Mouse (Mus musculus) induced T-regulatory cell, adult 2 months (primary cell): ENCODE data around the gene Hras.

Experiments used
- DNase-seq: peaks from one replicate; pipeline ENCODE4 v3.0.0-alpha.2; 2012; ENCODE audit warnings: low read depth

Gene Hras

DNA sequence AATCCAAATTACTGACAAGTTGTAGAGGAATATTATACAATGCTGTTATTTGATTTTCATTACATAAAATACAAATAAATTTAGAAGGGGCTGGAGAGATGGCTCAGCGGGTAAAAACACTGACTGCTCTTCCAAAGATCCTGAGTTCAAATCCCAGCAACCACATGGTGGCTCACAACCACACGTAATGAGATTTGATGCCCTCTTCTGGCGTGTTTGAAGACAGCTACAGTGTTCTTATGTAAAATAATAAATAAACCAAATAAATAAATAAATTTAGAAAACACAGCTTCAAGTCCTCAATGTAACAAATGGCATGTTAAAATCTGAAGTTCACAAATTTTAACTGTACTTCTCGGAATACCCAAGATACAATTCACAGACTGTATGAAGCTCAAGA, 18.7 kb downstream of the Hras start:
- peak; percentile 27 for DNase-seq

DNA sequence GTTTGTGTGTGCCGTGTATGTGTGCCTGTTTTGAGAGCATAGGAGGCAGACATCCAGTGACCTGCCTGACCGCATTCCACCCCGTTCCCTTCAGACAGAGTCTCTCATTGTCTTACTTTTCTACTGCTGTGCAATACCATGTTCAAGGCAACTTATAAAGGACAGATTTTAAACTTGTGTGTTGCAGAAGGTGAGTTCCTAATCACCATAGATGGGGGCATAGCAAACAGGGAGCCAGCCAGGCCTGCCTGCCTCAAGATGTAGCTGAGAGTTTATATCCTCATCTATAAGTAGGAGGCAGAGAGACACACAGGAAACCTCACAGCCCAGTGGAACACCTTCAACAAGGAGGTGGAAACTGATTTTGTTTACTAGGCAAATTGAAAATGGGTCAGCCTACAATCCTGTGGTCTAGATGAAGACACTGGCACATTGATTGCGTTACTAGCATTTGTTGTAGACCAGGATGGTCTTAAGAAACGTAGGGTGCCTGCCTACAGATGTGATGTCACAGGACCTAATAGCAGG, 20.4 kb downstream of the Hras start:
- peak; percentile 67 for DNase-seq

DNA sequence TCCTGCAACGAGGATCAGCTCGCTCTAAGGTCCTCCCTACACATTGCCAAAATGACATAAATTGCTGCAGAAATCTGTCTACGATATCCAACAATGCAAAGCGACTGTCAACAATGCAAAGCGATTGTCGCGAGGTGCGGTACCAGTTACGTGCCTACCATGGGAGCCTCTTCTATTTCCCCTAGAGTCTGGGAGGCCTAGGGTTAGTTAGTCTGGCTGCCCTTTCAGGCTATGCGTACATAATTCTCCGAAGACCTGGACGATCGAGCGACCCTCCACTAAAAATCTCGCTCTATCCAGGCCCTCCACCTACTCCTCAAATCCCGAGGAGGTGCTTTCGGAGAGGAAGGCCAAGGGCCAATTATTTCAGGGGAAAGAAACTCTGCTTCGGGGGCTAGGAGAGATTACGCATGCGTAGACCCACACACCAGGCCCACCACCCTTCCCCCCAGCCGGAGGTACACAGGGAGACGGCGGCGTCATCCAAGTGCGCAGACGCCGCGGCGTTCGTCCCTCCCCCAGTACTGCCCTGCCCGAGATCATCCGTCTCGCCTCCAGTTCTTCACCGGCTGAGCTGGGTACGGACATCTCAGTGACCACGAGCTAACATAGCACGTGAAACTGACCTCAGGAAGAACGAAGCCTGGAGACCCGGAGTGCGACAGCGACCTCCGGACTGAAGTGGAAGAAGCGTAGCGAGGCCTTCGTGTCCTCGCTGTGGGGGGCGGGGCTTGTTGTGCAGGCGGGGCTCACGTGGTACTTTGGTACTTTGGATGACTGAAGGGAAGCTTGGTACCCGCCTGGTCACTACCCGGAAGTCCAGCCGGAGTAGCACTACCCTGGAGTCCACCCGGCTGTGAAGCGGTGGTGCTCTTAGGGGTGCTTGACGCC, 21.4 kb downstream of the Hras start, which contains the start of gene Rnh1:
Gene Rnh1 (minus strand): TSS at position 742 of the 891 bp plus-strand sequence.
- peak; percentile 96 for DNase-seq

DNA sequence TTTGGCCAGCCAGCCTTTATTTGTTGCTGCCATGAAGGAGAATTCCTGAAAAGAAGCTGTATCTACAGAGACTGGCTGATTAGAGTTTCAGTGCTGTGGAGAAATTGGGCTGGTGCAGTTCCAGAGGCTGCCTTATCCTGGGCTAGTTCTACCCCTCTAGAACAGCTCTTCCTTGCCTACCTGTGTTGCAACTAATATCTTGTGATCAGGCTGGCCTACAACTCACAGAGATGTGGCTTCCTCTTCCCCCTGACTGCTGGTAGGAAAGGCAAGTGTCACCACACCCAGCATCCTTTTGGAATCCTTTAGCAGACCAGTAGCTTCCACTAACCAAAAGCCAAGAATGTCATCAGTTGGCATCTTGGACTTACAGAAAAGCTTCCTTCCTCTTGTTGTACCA, 23.9 kb downstream of the Hras start:
- DNase-seq: no peak

DNA sequence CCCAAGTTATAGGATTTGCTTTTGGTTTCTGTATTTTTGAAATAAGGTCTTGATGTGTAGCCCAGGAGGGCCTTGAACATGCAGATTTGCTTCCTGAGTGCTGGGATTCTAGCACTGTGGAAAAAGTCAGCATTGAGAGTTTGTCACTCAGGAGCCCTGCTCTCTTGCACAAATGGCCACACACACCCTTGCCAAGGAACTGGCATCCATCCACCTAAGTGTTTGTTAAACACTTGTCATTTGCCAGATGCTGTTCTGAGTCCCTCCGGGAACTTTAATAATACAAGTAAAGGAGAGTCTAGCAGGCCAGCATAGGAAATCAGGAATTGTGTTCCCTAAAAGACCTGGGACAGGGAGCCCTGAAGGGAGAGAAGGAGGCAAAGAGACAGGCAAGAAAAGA, 24.5 kb downstream of the Hras start:
- DNase-seq: peak; percentile 16

DNA sequence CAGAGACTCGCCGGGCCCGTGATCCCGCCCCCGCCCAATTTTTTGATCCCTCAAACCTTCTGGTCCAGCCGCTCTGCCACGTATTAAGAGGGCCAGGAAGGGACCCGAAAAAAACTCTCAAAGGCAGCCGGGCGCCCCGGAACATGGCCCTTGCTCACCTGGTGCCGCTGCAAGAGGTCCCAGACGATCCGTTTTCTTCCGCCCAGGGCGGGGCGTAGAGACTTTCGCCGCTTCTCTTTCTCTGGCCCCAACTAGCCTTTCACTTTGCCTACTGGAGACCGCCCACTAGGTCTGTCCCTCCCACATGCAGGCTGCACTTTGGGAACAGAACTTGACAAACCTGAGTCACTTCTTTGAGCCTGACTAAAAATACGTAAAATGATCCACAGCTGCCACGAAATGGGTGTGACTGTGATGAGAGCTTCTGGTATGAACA, 25.3 kb downstream of the Hras start:
- DNase-seq: peak; percentile 74

DNA sequence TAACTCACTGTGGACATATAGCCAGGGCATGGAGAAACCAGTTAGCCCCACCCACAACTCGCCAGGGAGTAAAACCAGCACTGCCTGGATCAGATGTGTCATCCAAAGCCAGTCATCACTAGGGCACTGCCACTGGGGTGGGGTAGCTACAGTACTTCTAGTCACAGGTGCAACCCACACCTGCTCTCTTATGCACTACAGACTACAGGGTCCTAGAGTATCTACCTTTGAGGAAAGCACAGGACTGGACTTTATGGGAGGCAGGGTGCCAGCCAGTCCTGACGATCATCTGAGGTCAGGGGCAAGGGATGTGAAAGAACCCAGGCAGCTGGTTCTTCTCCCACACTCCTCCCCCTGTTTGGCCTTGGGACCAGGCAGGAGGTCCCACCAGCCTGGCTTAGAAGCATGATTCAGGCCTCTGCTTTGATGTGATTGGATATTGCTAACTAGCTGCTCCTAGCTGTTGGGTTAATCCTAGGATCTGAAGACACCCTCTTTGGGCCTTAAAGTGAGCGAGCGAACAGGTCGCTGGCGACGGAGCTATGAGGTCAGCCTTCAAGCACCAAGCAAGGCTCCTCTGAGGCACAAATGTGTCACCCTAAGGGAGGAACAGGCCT, 25.8 kb downstream of the Hras start:
- DNase-seq: peak; percentile 42

DNA sequence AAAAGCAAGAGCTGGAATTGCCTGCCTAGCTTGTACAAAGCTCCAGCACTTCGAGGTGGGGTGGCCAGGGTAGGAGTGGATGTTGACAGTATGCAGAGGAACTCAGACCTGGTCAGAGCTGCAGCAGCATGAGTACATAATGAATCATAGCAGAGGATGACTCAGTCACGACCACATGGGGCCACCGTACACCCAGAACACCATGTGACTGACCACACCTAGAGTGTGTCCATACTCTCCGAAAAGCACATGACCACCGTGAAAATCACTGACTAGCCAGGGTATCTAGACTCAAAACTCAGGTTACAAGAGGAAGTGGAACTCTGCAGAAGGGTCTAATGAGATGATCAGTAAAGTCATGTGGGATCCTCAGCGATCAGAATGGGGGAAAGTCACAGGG, 29.0 kb downstream of the Hras start:
- DNase-seq: no peak

DNA sequence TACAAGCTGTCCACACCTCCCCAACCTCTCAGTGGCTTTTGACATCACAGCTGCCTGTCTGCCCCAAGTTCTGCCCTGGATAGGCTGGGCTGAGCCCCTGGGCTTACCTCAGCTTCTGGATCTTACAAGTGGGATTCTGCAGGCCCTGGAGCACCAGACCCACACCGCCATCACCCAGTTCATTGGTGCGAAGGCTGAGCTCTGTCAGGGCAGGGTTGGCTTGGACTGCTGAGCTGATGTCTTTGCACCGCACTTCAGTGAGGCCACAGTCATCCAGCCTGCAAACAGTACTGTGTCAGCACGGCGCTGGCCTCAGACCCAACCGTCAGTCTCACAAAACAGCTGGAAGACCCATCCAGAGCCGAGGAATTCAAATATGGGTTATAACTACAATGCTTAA, 29.4 kb downstream of the Hras start:
- DNase-seq: no peak

DNA sequence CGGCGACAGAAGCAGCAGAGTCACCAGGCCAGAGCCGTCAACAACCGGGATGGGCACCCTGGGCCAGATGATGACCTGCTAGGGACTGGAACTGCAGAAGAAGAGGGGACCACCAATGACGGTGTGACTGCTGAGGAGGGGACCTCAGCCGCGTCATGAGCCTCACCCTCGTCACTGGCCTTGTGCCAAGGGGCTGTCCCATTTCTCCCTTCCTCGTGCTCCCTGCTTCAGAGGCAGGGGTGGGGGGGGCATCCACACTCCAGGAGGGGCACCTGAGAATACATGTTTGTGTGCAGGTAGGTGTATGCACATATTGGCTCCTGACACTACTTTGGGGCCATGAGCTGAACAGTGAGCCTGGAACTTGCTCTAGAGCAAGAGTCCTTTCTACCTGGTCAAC, 38.4 kb downstream of the Hras start:
- no peak for DNase-seq

DNA sequence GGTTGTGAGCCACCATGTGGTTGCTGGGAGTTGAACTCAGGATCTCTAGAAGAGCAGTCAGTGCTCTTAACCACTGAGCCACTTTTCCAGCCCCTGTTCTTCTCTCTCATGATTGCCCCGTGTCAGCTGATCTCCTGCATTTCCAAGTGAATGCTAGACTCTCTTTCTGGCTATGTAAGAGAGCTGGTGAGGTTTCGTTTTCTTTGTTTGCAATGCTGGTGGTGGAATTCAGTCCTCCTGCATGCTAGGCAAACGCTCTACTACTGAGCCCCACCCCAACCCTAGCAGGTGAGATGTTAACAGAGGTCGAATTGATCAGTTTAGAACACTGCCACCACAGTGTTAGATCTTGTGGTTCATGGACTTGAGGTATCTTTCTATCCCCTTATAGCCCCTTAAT, 45.2 kb downstream of the Hras start:
- no peak for DNase-seq

DNA sequence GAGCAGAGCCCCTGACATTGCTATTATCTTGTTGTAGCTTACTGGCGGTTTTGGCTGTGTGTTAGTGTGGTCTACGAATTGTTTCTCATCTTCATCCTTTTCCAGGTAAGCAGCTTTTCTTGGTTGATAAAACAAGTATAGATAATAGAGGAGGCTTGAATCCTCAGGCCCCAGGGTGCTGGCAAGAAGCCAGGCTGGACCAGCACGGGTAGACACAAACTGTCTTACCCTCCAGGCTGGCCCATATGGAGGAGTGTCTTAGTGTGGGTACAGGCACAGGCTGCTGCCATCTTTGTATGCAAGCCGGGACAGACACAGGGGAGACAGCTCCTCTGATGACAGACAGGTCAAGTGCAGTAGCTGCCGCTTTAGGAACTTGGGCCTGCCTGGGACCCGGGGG, 46.8 kb downstream of the Hras start:
- DNase-seq: no peak

DNA sequence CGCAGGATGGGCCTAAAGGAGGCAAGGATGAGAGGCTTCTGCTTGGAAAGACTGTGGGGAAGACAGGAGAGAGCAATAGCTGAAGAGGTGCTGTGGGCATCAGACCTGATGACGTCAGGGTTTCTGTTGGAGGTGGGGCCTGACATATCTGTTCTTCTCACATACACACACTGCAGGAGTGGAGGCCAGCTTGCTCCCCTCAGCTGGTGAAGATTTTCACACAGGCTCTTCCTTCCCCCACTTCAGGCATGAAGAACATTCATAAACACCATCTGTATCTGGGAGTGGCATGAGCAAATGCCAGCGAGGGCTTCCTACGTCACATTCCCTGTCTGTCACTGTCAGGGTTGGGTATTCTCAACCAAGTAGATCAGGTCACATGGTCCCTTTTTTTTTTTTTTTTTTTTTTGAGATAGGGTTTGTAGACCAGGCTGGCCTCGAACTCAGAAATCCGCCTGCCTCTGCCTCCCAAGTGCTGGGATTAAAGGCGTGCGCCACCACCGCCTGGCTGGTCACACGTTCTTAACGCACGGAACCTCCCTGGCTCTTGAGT, 47.7 kb downstream of the Hras start:
- no peak for DNase-seq

DNA sequence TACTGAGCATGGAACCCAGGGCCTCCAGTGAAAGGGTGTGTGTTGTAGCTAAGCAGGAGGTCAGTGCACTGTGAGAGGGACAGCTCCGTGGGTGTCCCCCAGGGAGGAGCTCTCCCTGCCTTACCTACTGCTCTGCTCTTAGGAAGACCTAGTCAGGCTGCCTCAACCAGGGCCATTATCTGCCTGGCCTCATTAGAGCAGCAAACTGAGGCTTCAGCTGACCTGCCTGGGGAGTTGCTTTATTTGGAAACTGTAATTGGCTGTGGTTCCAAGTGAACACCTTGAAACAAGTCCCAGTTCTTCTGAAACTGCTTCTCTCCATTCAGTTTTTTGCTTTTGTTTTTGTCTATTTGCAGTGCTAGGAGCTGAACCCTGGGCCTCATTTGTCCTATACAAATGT, 48.4 kb downstream of the Hras start:
- no peak for DNase-seq

DNA sequence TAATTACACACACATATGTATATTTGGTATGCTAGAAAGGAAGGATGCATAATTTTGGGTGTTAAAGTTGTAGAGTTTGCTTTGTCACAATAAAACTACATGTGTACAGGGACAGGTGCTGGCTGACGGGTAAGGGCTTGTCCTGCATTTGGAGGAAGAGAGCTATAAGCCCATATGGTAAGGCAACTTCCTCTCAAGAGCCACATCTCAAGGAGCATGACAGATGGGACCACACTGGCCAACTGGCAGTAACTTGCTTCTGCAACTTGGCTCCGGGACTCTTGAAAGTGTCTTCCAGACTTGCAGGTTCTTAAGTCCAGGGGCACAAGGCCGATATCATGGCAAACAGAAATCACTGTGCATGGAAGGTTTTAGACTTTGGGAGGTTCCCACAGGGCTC, 49.2 kb downstream of the Hras start:
- DNase-seq: no peak

DNA sequence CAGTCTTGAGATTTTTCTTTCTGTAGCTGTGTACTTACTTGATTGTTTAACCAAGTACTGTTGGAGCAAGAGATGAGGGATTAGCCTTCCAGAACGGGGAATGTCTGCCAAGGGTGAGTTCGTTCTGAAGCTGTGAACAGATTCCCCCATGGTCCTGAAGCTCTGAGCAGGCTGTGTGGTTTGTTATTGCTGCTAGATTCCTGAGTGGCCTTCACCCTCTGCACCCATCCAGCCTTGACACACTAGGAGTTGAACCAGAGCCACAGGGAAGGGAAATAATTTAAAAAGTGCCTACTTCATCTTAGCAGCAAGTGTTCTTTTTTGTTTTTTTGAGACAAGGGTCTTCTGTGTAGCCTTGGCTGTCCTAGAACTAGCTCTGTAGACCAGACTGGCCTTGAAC, 49.9 kb downstream of the Hras start:
- no peak for DNase-seq

DNA sequence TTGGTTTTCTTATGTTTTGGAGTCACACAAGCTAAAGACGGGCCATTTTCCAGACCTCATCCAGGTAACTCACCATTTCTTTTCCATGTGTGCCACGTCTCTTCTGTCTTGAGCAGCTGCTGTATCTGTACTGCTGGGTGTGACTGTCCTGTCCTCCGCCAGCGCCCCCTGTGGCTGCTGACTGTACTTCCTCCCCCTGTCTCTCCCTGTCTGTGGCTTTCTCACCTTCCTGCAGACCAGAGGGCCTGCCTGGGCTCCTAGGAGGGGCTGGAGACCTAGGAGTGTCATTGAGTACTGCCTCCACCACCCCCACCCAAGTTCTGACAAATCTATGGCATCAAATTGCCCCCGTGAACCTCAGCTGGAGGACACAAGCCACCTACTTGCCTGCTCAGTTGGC, 50.7 kb downstream of the Hras start:
- peak; percentile 73 for DNase-seq

DNA sequence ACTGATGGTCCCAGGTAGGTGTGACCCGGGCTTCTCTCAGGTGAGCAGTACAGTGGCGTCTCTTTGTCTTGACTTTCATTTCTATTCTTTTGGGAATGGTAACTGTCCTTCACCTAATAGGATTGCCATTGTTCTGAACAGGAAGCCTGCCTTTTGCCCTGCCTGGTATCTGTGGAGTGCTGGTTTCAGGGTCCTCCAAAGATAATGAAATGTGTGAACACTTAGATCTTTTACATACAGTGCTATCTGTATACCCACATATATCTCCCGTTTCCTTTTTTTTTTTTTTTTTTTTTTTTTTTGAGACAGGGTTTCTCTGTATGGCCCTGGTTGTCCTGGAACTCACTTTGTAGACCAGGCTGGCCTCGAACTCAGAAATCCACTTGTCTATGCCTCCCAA, 52.5 kb downstream of the Hras start:
- DNase-seq: no peak
